Mouse (Mus musculus) heart, postnatal 4 days (tissue): Measurements from ENCODE around the gene Arel1. TPM values are rescaled to one million over a fixed set of nuclear protein-coding genes. Genes with fewer than 3 reads are reported as not detected.

Source experiments
- DNase-seq: peaks from one replicate; pipeline ENCODE4 v3.0.0; 2021
- total RNA-seq, 2 experiments: library from RNA; stranded (reverse); gene quantifications; 2 replicates each; pipeline ENCODE4 v1.2.3; 2021

Gene Arel1
- total RNA-seq, 2 experiments from 2014 or later = 38.5 to 40.1 TPM

DNA sequence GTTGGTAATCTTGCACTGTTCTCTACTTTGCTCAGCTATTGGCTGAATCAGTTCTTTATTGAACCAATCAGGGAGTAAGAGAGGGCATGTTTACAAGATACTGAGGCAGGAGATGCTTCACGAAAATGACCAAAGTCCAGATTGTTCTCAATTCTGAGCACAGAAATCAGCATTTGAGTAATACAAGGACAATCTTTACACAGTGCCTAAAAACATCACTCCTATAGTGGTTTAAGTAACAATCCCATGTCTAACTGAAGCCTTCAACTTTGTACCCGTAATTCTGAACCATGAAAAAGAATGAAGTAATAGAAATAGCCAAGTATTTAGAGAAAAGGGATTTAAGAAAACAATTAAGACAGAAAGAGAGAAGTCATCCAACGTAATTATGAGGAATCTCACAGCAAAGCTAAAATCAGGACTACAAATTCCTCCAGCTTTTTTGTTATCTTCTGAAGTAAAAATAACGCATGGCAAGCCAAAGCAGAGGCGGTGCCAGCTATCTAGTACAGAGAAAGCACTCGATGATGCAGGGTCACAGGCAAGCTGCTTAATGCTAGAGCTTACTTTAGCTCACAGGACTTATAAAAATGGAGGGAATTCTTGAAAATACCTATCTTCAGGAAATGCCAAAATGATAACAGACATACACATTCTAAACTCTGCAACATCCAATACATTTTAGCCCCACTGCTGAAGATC, 22.0 kb downstream of the Arel1 start:
- DNase-seq = peak; percentile 36

GRCm38 (mm10) chr12:84947894-84948583, 22.7 kb downstream of the Arel1 start:
- no peak for DNase-seq

- DNase-seq = no peak
These were observed 25.7 kb downstream of the Arel1 start for GRCm38 (mm10) chr12:84944813-84945553.

- DNase-seq = no peak
These were observed 26.4 kb downstream of the Arel1 start for GRCm38 (mm10) chr12:84944150-84944812.

DNA sequence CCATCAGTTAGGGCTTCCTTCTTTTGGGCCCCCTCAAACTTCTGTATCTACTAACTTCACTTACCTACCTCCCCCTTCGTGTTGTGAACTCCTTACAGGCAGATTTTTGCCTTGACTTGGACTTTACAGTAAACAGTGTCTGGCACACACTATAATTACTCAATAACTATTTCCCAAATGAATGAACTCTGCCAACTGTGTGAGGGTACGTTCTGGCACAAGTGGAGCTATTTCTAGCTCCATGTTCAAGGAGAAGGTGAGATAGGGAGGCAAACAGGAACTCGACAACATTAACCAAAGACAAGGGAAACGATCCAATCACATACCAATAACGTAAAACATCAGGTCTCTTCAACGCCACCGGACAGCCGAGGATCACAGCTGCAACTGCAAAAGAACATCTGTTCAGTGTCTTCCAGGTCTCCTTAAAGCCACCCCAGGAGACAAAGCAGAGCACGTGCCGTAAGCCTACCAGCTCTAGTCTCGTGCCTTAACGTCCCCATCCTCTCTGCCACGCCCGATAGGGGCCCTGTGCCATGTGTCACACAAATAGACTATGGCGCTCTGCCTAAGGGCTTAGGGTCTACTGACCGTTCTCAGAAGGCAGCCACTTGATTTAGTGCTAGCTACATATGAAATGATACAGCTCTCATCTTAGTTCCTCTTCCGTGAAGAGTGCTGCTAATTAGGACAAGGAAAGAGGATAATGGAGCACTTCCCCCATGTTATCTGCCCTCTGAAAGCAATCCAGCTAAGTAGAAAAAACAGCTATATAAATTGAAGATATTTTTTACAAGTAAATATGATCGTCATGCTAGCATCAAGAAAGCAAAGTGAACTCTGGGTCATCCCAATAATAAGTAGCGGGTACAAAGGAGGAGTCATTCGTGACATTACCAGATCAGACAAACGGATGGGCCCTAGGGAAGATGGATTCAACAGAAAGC, 27.4 kb downstream of the Arel1 start:
- DNase-seq = peak; percentile 38

DNA sequence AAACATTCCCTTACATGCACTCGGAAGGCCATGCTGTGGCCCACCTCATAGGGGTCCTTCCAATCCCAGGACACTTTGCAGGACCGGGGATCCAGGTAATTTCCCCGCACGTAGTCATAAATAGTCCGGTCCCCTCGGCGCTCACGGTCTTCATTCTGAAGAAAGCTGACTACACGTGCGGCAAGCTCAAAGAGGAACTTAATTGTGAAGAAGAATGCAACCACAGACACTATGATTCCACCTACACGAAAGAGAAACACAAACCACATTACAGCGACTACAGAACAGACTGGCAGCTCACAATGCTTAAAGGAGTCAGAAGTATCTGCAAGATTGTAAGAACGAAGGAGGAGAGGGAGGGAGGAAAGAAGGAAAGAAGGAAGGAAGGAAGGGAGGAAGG, 29.0 kb downstream of the Arel1 start:
- DNase-seq = no peak

DNA sequence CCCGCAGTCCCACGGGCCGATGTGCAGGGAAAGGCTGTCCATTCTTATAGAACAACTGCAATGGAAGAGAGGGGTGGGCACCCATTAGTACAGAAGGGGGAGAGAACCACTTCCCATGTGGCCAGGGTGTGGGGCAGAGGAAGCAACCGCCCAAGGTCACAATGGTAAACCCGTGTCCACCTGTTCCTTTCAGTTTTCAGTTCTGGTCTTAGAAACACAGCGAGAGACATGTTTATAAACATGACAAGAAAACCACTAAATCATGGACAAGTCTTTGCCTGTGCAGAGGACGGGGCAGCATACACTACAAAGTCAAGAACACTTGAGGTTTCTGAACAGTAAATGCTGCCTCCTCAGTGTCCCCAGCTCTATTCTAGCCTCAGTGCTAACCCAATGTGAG, 30.4 kb downstream of the Arel1 start:
- no peak for DNase-seq

GRCm38 (mm10) chr12:84939117-84939516, 31.6 kb downstream of the Arel1 start:
- no peak for DNase-seq

- no peak for DNase-seq
These were observed 35.4 kb downstream of the Arel1 start for GRCm38 (mm10) chr12:84935343-84935742.

DNA sequence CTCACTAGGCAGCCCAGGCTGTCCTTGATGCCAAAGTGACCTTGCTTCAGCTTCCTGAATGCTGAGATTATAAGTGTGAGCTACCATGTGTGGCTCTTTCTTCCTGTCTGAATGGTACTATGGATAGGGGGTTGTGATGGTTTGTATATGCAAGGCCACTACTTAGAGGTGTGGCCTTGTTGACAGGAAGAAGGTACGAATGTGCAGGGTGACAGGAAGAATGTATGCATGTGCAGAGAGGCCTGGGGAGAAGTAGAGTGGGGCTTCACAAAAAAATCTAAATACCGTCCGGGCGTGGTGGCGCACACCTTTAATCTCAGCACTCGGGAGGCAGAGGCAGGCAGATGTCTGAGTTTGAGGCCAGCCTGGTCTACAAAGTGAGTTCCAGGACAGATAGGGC, 38.5 kb downstream of the Arel1 start:
- DNase-seq = no peak

- DNase-seq = no peak
These were observed 44.2 kb downstream of the Arel1 start for GRCm38 (mm10) chr12:84926542-84926941.

GRCm38 (mm10) chr12:84924324-84924723, 46.4 kb downstream of the Arel1 start:
- DNase-seq = no peak

DNA sequence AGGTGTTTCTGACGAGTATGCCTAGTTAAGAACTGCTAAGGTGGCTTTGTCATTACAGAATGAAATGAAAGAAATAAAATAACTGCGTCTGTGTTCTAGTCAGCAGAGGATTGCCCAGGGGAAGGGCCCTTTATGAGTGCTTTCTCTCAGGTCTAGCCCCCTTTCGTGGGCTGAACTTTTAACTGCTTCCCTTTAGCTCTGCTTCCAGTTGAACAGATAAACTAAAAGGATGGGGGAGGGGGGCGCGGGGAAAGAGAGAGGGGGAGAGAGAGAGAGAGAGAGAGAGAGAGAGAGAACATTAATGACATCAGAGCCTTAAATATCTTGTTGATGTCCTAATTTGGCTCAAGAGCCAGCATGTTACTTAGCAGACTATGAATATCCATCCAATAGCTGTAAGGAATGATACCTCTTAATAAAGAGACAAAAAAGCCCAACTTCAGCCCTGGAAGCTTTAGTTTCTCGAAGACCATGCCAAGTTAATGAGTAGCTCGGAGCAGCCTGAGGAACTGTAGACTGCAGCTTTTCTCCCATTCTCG, 48.8 kb downstream of the Arel1 start:
- DNase-seq = peak; percentile 35

DNA sequence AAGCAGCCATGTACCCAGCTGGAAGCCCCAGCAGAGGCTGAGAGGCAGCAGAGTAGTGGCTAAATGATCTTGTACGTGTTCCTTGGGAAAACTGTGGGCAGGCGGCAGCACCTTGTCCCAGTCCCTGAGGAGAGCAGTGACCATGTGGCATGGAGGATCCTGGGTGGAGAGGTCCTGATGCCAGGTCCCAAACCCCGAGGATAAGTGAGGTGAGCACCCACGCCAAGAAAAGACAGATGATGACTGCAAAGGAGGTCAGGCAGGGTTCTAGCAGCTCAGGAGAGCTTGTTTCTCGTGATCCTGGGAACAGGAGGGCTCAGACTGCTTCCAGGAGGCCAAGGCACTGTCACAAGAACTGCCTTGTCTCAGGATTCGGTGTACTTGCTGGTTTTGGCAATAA, 51.9 kb downstream of the Arel1 start:
- no peak for DNase-seq

DNA sequence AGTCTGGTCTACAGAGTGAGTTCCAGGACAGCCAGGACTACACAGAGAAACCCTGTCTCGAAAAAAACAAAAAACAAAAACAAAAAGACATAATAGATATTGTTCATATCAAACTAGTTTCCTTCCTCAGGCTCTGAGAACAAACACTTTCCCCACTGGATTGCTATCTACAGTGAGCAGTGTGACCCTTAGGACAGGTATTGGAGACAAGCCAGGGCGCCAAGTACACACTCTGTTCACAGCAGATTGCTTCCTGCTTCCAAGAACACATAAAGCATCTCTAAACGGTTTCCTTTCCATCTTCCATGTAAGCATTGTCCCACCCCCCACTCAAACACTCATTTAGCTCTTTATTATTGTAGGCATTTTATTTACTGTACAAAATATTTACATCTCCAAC, 52.9 kb downstream of the Arel1 start:
- no peak for DNase-seq

- DNase-seq = no peak
These were observed 55.7 kb downstream of the Arel1 start for GRCm38 (mm10) chr12:84914959-84915358.

DNA sequence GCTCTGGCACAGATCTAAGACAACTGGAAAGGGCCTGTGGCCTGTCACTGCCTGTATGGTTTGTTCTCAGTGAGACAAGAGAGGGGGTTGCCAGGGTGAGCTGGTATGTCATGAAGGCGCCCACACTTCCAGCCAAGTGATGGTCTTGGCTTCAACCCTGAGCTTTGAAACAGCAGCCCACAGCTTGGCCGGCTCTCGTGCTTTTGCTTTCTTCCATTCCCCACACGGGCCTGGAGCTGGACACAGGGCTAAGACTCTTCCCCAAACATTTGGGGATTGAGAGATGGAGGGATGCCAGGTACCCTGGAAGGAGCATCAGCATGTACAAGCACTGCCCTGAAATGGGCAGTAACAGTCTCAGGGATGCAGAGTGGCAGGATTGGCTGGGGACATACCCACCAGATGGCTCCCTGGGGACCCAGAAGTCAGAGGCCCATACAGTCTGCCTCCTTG, 58.0 kb downstream of the Arel1 start:
- no peak for DNase-seq

DNA sequence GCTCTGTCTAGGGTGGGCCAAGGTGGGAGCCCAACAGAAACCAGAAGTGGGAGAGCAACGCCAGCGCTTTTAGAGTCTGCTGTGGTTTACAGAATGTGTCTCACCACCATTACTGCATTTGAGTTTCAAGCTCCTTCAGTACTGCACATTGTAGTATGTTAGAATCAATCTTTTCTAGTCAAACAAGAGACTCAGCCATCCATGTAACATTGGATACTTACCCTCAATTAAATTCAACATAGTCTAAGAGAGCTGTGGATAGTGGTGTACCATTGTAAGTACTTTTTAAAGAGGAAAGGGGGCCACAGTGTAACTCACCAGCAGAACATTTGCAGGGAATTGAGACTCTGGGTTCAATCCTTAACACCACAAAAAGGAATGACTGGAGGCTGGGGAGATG, 59.1 kb downstream of the Arel1 start:
- no peak for DNase-seq

DNA sequence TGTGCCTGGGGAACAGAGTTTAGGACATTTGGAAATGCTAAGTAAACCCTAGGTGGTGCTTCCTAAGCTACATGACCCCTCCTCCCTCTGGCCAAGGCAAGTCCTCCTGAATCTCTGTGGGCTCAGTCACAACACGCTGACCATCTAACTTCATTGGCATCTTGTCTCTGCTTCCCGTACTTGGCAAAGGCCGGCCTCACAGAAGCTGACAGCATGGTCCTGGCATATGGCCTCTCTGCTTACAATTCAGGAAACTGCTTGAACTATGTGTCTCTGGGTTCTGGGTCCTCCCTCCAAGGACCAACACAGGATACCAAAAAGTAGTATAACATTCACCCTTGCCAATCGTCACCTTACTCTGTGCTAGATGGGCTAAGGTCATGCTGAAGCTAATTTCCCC, 60.6 kb downstream of the Arel1 start:
- no peak for DNase-seq

DNA sequence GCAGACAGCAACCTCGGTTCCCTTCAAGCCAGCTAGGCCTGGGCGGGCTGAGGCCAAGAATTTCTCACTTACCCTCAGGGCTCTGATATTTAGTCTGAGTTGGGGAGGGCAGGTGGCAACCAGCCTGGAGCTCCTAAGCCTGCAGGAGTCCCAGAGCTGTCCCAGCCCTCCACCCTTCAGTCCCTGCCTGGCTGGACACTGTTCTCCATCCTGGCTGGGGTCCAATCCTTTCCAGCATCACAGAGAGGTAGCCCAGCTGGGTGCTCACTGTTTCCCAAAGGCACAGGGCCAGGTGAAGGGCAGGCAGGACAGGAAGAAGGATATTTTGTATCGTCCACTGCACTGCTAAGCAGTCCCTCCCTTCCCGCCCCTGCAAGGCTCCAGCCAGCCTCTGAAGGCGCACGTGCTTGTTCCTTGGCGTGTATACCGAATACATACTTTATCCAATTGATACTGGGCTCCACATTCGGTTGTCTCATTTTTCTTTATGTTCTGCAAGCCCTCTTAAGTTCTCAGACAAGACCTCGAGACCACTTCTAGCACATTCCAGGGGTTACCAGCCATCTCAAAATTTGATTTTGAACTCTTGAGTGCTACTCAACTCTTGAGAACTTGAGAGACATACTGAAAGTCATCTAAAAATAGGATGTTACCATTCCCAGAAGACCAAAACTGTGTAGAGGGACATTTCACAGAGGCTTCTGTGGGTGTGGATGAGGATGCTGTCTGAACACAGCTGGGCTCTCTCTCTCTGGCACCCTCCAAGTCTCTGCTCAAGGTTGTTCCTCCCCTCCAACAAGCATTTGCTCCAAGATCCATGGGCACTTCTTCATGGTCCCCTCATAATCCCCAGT, 62.8 kb downstream of the Arel1 start:
- DNase-seq = peak; percentile 70
